Mouse (Mus musculus) lung, postnatal 0 days (tissue): ENCODE results near the gene Gm20388. TPM values are rescaled to one million over a fixed set of nuclear protein-coding genes. Genes with fewer than 3 reads are reported as not detected.
A peak's percentile ranks its signal among the peaks of the same experiment; 100 is the strongest.

Experiments
- ATAC-seq: fragments of 200-750 bp; cut with Nextera tagmentation; 2 replicates; pipeline ENCODE4 v1.8.0; 2017; ENCODE audit warnings: moderate library complexity
- DNase-seq: peaks from one replicate; pipeline ENCODE4 v3.0.0-alpha.2; 2016; ENCODE audit warnings: low spot score
- H3K27ac ChIP-seq: fragments of 300-500 bp; sonication (generic); 2 replicates; pipeline ENCODE4 v1.5.1; 2014; ENCODE audit warnings: antibody characterized with exemption, mild to moderate bottlenecking, low read length, mixed read lengths
- H3K27me3 ChIP-seq: fragments of 300-500 bp; sonication (generic); replicated peaks from 2 replicates; pipeline ENCODE4 v1.6.1; 2014; ENCODE audit warnings: low read length, mixed read lengths; ENCODE audit not compliant: insufficient read depth
- H3K36me3 ChIP-seq: fragments of 300-500 bp; sonication (generic); 2 replicates; pipeline ENCODE4 v1.6.1; 2014; ENCODE audit warnings: low read length, mixed read lengths; ENCODE audit not compliant: insufficient read depth
- H3K4me1 ChIP-seq: fragments of 300-500 bp; sonication (generic); 2 replicates; pipeline ENCODE4 v1.6.1; 2014; ENCODE audit warnings: antibody characterized with exemption, low read depth, low read length, mixed read lengths; ENCODE audit not compliant: insufficient read depth
- H3K4me2 ChIP-seq: fragments of 300-500 bp; sonication (generic); replicated peaks from 2 replicates; pipeline ENCODE4 v1.6.1; 2014; ENCODE audit warnings: low read depth, mild to moderate bottlenecking, low read length, moderate library complexity, mixed read lengths
- H3K4me3 ChIP-seq: fragments of 300-500 bp; sonication (generic); 2 replicates; pipeline ENCODE4 v1.5.1; 2014; ENCODE audit warnings: low read depth, low read length
- H3K9ac ChIP-seq: fragments of 300-500 bp; sonication (generic); replicated peaks from 2 replicates; pipeline ENCODE4 v1.6.1; 2014; ENCODE audit warnings: low read depth, mild to moderate bottlenecking
- H3K9me3 ChIP-seq: fragments of 300-500 bp; sonication (generic); 2 replicates; pipeline ENCODE4 v1.6.1; 2016; ENCODE audit warnings: low read length, mixed read lengths
- CTCF ChIP-seq: IDR thresholded peaks from 2 replicates; pipeline ENCODE4 v1.5.1; 2016; ENCODE audit warnings: antibody characterized with exemption, mild to moderate bottlenecking
- EP300 ChIP-seq: IDR thresholded peaks from 2 replicates; pipeline ENCODE4 v1.6.1; 2016; ENCODE audit warnings: antibody characterized with exemption, mild to moderate bottlenecking, control low read depth
- WGBS: fragments of 180-500 bp; shearing (Covaris S2); extraction: QIAGEN DNeasy Blood & Tissue Kit; methylation state at CpG from one replicate; pipeline ENCODE4 v1.1.7; 2014; 5-methylcytosine and 5-hydroxymethylcytosine counted together
- polyA plus RNA-seq: library from polyadenylated mRNA; unstranded; fragments of >200 nt; fragmentation: Nextera tagmentation; extraction: Ambion mirVana; gene quantifications from 2 replicates; pipeline ENCODE4 v1.2.1, GENCODE M21; 2015

Gm20388 gene
- polyA plus RNA-seq, 1 experiment from 2014 or later, result not detected

GRCm38 (mm10) chr8:122037279-122037678 is 2126.6 kb downstream of the Gm20388 start:
- H3K9me3 ChIP-seq, result no peaks in the 10 kb centered on the region
- DNase-seq (no peak), ATAC-seq (no peak; the same call in 1 of the 2 replicates)
- H3K4me2 ChIP-seq, result no peak overlapping the region
- H3K27ac ChIP-seq, result no peak overlapping the region
- H3K36me3 ChIP-seq, result no peaks in the 10 kb centered on the region
- WGBS, result 66% methylated on average over 7 of the region's 7 CpGs
- H3K4me3 ChIP-seq, result no peak overlapping the region
- TF ChIP-seq EP300 (no peak), CTCF (no peak)
- no peaks in the 10 kb centered on the region for H3K27me3 ChIP-seq
- peaks cover under 1% of the 10 kb centered on the region; the same call in 1 of the 2 replicates for H3K4me1 ChIP-seq
- no peak overlapping the region for H3K9ac ChIP-seq

GRCm38 (mm10) chr8:122038076-122038475 is 2127.4 kb downstream of the Gm20388 start:
- Histone ChIP-seq H3K9ac (no peak overlapping the region), H3K4me2 (no peak overlapping the region), H3K9me3 (no peaks in the 10 kb centered on the region), H3K4me3 (no peak overlapping the region), H3K36me3 (no peaks in the 10 kb centered on the region), H3K27ac (no peak overlapping the region), H3K27me3 (no peaks in the 10 kb centered on the region), H3K4me1 (peaks cover 5% of the 10 kb centered on the region; the same call in 1 of the 2 replicates)
- WGBS, result 89% methylated on average over 6 of the region's 6 CpGs
- ATAC-seq (no peak), DNase-seq (no peak)
- TF ChIP-seq EP300 (no peak), CTCF (no peak)

DNA sequence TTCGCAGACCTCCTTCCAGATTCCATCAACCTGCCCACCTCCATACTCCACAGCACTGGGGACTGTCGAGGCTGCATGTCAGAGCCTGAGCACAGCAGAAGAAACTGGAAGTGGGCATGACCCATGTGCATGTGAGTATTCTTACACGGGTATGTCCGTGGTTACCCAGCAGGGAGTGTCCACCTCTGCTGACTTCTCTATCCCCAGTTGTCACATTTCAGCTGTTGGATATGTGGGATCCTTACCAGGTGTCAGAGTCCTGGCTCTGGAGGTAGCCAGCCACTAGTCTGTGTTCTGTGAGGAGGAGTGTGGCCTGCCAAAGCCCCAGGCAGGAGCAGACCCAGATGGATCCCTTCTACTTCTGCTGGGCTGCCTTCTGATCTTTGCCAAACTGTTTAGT is 2128.8 kb downstream of the Gm20388 start:
- H3K9ac ChIP-seq, result no peak overlapping the region
- DNase-seq, result no peak
- no peak for ATAC-seq
- H3K4me3 ChIP-seq, result no peak overlapping the region
- 75% methylated on average over 4 of the region's 4 CpGs for WGBS
- H3K9me3 ChIP-seq, result no peaks in the 10 kb centered on the region
- H3K27ac ChIP-seq, result no peak overlapping the region
- no peaks in the 10 kb centered on the region for H3K36me3 ChIP-seq
- 0 out of 2 replicates have a peak, but pooled peaks cover under 1% of the 10 kb centered on the region for H3K27me3 ChIP-seq
- no peak overlapping the region for H3K4me2 ChIP-seq
- TF ChIP-seq CTCF, result no peak
- H3K4me1 ChIP-seq, result peaks cover 5% of the 10 kb centered on the region; the same call in 1 of the 2 replicates

DNA sequence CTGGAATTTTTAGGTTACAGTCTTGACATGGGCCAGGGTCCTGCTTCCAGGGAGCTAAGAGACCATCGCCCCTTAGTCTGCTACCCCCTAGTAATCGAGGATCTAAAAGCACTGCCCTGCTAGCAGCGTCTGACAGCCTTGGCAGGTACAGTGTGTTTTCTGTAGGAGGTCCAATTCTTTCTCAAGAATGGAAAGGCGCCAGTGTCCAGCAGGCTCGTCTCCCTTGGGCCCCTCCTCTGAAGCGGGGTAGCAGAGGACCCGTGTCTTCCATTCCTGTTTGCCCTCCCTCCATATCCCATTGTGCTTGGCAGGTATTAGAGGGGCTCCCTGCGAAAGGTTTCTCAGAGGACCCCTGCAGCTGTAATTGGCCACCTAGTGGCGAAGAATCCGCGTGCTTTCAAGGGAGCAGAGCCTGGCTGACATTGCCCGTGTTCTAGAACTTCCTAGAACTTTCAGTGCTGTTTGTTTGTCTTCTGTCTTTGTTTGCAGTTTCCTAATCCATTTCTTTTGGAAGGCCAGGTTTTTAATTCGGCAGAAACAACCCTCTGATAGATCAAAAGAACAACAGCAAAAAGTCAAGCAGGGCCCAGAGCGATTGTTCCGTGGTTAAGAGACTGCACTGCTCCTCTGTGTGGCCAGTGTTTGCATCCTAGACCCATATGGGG is 2136.7 kb downstream of the Gm20388 start:
- Histone ChIP-seq H3K4me1 (peaks cover 4% of the 10 kb centered on the region; the same call in 1 of the 2 replicates), H3K4me3 (no peak overlapping the region), H3K4me2 (no peak overlapping the region), H3K36me3 (no peaks in the 10 kb centered on the region), H3K9me3 (no peaks in the 10 kb centered on the region), H3K27me3 (0 out of 2 replicates have a peak, but pooled peaks cover 2% of the 10 kb centered on the region), H3K27ac (no peak overlapping the region), H3K9ac (no peak overlapping the region)
- DNase-seq, result peak; percentile 22
- WGBS, result 53% methylated on average over 15 of the region's 15 CpGs
- TF ChIP-seq CTCF (peak; percentile 61), EP300 (no peak)
- no peak for ATAC-seq

DNA sequence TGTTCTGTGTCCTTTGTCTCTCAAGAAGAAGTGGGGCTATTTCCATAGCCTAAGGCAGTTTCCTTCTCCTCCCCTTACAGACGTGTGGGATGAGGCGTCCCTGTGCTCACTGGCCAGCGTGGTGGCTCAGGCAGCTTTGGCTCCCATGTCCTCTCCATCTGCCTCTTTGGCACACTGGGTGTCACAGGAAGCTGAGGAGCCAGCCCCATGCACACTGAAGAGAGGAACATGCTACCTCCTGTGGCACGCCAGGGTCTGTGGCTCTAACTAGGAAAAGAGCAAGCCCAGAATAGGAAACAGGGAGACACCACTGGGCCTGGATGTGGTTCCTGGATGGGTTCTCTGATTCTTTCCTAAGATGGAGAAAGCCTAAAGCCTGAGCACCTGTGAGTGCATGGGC is 2138.6 kb downstream of the Gm20388 start:
- Histone ChIP-seq H3K27ac (no peak overlapping the region), H3K4me3 (no peak overlapping the region), H3K9ac (no peak overlapping the region), H3K27me3 (0 out of 2 replicates have a peak, but pooled peaks cover 2% of the 10 kb centered on the region), H3K4me1 (no peaks in the 10 kb centered on the region), H3K9me3 (no peaks in the 10 kb centered on the region), H3K36me3 (no peaks in the 10 kb centered on the region), H3K4me2 (no peak overlapping the region)
- ATAC-seq, result no peak
- WGBS, result 85% methylated on average over 4 of the region's 4 CpGs
- no peak for DNase-seq
- TF ChIP-seq CTCF, result no peak
- no peak for TF ChIP-seq EP300

GRCm38 (mm10) chr8:122049923-122050322 is 2139.3 kb downstream of the Gm20388 start:
- 63% methylated on average over 2 of the region's 2 CpGs for WGBS
- no peak overlapping the region for H3K27ac ChIP-seq
- H3K4me2 ChIP-seq, result no peak overlapping the region
- no peaks in the 10 kb centered on the region for H3K27me3 ChIP-seq
- no peak overlapping the region for H3K9ac ChIP-seq
- TF ChIP-seq CTCF, result no peak
- no peak for TF ChIP-seq EP300
- no peak overlapping the region for H3K4me3 ChIP-seq
- H3K36me3 ChIP-seq, result no peaks in the 10 kb centered on the region
- no peaks in the 10 kb centered on the region for H3K4me1 ChIP-seq
- no peak for DNase-seq
- H3K9me3 ChIP-seq, result no peaks in the 10 kb centered on the region
- ATAC-seq, result no peak
